Mouse (Mus musculus) lung, postnatal 36 days (tissue): ENCODE data around the gene Tshz2.
A peak's percentile ranks its signal among the peaks of the same experiment; 100 is the strongest.
"Not testable (repeated sequence)": the region's sequence is repeated elsewhere in the genome, so short reads cannot be mapped to it uniquely, and the experiment has no call there.

ENCODE experiments used
- DNase-seq: peaks from one replicate; pipeline ENCODE4 v3.0.0; 2022; ENCODE audit warnings: mixed read lengths

Gene Tshz2

GRCm38 (mm10) chr2:169821021-169821441, 188.2 kb downstream of the Tshz2 start:
- DNase-seq, result peak; percentile 42

GRCm38 (mm10) chr2:169825908-169826307, 193.1 kb downstream of the Tshz2 start:
- DNase-seq, result no peak

GRCm38 (mm10) chr2:169826316-169826715, 193.5 kb downstream of the Tshz2 start:
- DNase-seq, result no peak

- no peak for DNase-seq
Observed at GRCm38 (mm10) chr2:169826833-169827232, 194.0 kb downstream of the Tshz2 start.

- DNase-seq, result no peak
Observed at GRCm38 (mm10) chr2:169832184-169832583, 199.4 kb downstream of the Tshz2 start.

DNA sequence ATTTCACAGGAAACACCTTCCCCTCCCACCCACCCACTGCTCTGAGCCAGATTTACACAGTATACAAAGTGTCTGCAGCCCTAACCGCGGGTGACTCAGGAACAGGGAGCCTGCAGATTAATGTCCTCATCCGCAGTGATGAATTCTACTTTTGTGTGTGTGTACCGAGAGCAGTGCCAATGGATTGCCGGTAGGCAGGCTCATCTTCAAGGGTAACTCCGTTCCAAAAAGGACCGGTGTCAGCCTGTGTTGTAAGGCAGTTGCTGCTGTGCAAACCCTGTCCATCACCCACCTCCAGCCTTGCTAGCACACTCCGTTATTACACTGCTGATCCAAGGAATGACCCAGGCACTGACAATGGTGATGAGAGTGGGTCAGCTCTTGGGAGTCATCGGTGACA, 200.8 kb downstream of the Tshz2 start:
- DNase-seq, result no peak

DNA sequence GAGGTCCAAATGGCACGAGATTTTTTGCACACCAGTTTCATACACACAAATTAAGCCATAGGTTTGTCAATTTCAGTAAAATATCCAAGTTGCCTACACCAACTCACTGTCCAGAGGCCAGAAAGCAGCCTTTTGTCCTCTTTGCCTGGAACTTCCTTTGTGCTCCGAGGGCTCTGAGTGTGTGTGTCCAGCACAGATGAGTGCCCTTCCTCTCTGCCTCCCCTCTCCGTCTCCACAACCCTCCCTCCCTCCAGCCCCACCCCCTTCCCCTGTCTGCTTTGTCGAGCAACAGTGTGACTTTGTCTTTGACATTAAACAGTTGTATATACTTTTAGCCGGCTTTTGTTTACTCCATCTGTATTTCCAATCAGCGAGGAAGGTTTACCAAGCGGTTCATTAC, 201.8 kb downstream of the Tshz2 start:
- DNase-seq, result no peak

DNA sequence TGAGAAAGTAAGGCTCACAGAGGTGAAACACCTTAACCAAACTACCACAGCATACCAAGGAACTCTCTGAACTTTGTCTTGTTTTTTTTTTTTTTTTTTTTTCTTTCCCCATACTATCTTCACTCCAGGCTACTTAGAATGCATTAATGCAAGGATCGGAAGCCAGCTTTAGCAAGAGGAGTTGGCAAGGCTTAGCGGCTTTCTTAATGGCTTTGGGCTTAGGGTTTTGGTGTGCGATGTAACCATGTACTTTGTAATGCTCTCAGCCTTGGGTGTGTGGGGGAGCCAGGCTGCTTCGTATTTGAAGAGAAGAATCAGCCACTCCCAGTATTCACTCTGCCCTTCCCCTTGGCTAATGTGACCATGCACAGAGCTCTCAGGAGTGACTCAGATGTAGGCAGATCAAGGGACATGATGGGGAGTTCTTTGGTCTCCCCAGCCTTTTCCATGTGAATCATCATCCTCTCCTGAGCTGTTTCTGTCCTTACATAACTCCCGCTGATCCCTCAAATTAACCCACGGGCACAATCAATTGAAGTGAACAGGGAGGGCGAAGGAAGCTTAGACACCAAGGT, 204.3 kb downstream of the Tshz2 start:
- no peak for DNase-seq

GRCm38 (mm10) chr2:169838521-169838920, 205.7 kb downstream of the Tshz2 start:
- DNase-seq, result no peak

DNA sequence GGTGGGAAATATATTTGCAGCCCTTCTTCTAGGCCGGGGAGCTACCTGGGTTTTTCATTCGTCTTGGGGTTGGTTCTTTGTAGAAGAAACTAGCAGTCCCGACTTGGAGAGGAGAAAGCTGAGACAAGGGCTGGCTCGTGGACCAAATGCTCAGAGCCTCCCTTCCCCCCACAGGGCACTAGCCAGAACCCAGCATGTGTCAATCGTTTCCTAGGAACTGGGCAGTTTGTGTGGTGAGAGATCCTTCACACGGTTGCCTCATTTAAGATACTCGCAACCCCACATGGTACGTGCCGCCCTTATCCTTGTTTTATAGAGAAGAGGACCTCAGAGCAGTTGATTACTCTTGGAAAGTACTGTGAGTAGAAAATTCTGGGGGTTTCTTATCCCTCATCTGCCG, 208.6 kb downstream of the Tshz2 start:
- DNase-seq, result no peak

DNA sequence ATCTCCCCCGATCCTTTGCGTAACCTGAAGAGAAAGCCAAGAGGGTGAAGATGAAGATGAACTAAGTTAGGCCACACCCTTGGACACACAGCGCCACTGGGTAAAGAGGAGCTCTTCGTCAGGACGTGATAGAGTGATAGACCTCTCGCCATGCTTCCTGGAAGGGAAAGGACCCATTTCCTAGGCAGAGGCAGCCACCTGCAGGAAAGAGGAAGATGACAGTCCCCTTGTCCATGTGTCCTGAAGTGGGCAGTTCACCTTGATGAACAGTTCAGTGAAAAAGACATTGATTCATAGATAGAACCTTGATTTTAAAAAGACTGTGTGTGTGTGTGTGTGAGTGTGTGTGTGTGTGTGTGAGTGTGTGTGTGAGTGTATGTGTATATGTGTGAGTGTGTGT, 209.7 kb downstream of the Tshz2 start:
- DNase-seq, result peak; percentile 5

DNA sequence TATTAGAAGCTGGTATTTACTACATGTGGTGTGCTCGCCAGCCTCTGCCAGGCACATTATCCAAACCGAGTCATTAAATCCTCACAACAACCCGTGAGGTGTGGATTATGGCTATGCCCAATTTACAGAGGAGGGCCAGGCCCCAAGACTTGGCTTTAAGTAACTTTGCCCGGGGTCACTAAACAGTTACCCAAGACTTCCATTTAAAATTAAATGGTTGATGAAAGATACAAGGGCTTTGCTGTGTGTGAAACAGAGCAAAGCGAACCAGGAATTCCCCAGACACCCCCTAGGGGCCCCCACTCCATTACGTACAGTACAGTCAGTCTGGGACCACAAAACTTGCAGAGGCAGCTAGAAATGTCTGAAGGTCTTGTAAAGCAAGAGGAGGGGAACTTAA, 210.7 kb downstream of the Tshz2 start:
- no peak for DNase-seq

GRCm38 (mm10) chr2:169849077-169849476, 216.3 kb downstream of the Tshz2 start:
- peak; percentile 41 for DNase-seq

DNA sequence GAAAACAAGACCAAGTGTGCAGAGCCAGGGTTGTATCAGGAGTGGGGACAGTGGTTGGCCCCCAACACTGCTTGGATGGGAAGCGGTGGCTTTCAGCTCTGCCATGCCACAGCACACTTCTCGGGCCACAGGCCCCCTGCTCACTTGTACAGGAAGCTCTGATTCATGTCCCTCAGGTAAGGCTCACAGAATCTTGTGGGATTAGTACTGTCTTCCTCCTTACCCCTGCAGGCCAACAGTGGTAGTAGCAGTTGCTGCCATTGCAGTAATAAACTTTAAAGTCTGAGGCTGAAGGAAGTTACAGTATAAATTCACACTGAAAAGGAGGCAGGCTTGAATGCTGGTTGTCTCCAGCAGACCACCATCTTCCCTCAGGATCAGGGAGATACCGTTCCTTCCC, 216.7 kb downstream of the Tshz2 start:
- no peak for DNase-seq

DNA sequence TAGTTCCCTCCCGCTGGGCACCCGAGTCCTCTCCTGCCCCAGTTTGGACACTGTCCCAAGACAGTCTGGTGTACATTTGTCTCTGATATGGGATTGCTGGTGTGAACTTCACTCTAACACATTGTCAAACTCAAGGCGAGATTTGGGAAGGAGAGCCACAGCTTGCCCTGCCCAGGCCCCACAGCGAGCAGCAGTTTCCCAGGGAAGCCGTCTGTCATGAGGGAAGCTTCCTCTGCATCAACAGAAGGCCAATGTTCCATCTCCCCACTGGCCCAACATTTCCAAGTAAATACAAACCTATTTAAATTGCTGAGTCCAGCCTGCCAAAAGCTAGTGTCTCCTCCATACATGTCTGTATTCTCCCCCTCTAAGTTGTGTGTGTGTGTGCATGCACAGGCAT, 218.8 kb downstream of the Tshz2 start:
- DNase-seq, result no peak

- DNase-seq, result no peak
Observed at GRCm38 (mm10) chr2:169854491-169854890, 221.7 kb downstream of the Tshz2 start.

- DNase-seq, result not testable (repeated sequence)
Observed at GRCm38 (mm10) chr2:169857041-169857440, 224.2 kb downstream of the Tshz2 start.

GRCm38 (mm10) chr2:169859078-169859855, 226.5 kb downstream of the Tshz2 start:
- no peak for DNase-seq

DNA sequence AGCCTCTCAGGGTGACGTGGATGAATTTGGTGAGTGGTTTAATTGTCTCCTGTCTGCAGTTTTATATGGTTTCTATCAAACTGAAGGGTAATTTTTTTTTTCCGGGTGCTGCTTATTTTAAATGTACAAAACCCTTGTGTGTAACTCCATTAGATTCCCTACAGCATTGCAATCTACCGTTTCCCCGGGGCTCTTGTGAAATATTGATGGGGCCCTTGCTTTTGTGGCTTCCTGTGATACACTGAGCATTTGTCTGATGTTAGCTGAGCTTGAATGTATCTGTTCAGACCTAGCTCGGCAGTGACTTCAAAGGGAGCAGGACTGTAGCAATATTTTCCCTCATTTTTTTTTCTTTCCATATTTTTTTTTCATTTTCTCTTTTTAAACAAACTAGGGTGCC, 228.1 kb downstream of the Tshz2 start:
- DNase-seq, result no peak

DNA sequence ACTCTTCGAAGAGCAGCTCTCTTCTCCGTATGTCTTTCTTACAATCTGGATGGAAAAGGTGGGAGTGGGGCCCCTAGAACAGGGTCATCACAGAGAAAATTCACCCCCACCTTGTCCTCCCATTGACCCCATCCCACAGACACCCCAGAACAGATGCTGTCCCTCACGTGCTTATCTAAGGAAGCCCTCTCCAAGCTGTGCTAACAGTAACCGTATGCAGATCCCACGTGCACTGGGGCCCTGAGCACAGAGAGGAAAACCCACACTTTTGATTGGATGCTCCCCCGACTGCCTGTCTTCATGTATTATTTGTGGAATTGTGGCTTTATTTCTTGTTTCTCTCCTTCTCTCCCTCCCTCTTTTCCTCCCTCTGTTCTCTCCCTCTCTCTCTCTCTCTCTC, 229.9 kb downstream of the Tshz2 start:
- DNase-seq, result no peak

DNA sequence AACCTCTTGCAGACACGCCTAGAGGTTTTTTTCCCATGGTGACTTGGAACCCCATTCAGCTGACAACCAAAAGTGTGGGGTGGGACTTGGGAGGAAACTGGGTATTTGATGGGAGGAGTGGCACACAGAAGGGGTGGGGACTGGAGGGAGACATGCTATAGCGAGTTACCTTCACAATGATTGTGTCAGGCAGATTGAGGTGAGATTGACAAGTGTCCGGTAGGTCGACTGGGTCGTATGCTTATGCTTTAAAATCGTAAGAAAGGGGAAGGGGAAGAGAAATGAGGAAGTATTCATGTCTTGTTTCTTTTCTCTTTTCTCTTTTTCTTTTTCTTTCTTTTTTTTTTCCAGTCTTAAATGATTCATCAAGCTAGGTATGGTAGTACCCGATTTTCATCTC, 236.7 kb downstream of the Tshz2 start:
- no peak for DNase-seq

- DNase-seq, result no peak
Observed at GRCm38 (mm10) chr2:169870503-169870902, 237.7 kb downstream of the Tshz2 start.

GRCm38 (mm10) chr2:169871436-169872060, 238.7 kb downstream of the Tshz2 start:
- DNase-seq, result no peak

DNA sequence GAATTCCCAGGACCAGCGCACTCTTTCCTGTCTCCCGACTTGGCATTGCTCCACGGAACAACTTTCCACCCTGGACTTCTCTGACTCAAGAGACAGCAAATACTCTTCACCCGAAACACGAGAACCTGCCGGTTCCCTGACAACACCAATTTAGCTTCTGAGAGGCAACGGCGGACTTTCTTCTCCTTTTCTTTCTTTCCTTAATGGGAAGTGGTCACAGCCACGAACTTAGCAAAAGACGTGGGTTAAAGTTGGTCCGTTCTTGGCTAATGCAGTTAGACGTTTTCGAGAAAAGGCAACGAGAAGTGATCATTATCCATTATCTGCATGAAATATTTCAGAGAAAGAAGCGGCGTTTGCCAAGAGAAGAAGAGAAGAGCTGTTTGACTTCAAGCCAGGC, 240.6 kb downstream of the Tshz2 start:
- no peak for DNase-seq
